Mouse (Mus musculus): ENCODE data around the gene Slc45a2. TPM values are rescaled to one million over a fixed set of nuclear protein-coding genes. Genes with fewer than 3 reads are reported as not detected.
"Not testable (repeated sequence)": the region's sequence is repeated elsewhere in the genome, so short reads cannot be mapped to it uniquely, and the experiment has no call there.

Gene Slc45a2
- polyA plus RNA-seq, 1 experiment from 2014 or later = 0.07 TPM

DNA sequence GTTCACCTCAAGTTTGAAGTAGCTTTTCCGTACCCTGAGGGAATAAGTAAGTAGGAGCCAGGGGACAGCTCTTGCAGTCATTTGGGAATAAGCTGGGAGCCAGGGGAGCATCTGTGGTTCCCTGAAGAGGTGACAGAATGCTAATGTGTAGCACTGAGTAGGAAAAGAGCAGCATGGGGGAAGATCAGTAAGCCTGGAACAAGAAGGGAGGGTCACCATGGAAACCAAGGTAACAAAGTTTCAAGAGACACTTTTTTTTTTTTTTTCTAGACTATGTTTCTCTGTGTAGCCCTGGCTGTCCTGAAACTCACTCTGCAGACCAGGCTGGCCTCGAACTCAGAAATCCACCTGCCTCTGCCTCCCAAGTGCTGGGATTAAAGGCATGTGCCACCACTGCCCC lies 14.0 kb upstream of the Slc45a2 start:
- not testable (repeated sequence) for H3K4me2 ChIP-seq (ENCODE audit: low read depth, low read length); H3K27ac ChIP-seq (ENCODE audit: low read depth, low read length); H3K9ac ChIP-seq (replicated peaks; ENCODE audit: low read depth, low read length); ATAC-seq (ENCODE audit: low read depth); H3K4me1 ChIP-seq (ENCODE audit: control insufficient read depth, insufficient read depth, low read length); H3K27me3 ChIP-seq (ENCODE audit: control insufficient read depth, insufficient read depth, low read length); H3K4me3 ChIP-seq (ENCODE audit: low read depth, low read length); H3K36me3 ChIP-seq (ENCODE audit: control insufficient read depth, insufficient read depth, low read length); H3K9me3 ChIP-seq (ENCODE audit: control insufficient read depth, low read length)
- 85% methylated on average over 2 of the region's 2 CpGs for WGBS

DNA sequence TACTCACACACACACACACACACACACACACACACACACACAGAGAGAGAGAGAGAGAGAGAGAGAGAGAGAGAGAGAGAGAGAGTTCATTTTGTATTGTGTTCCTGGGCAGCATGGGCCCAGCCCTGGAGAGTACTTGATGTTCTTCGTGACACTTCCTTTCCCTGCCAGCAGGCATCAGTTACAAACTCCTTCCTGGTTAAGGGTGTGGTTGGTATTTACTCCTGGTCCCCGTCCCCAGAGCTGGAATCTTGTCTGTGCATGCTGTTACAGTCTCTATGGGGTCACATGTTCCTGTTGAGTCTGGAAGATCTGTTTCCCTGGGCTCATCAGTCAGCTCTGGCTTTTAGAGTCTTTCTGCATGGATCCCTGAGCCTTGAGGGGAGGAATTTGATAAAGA lies 10.1 kb upstream of the Slc45a2 start:
- no peaks in the 10 kb centered on the region for H3K27me3 ChIP-seq (ENCODE audit: control insufficient read depth, insufficient read depth, low read length)
- ATAC-seq (ENCODE audit: low read depth) = no peak
- H3K4me1 ChIP-seq (ENCODE audit: control insufficient read depth, insufficient read depth, low read length) = no peaks in the 10 kb centered on the region
- no peak overlapping the region for H3K9ac ChIP-seq (replicated peaks; ENCODE audit: low read depth, low read length)
- 63% methylated on average over 2 of the region's 2 CpGs for WGBS
- H3K9me3 ChIP-seq (ENCODE audit: control insufficient read depth, low read length) = no peaks in the 10 kb centered on the region
- no peak overlapping the region for H3K27ac ChIP-seq (ENCODE audit: low read depth, low read length)
- H3K36me3 ChIP-seq (ENCODE audit: control insufficient read depth, insufficient read depth, low read length) = no peaks in the 10 kb centered on the region
- H3K4me2 ChIP-seq (ENCODE audit: low read depth, low read length) = no peak overlapping the region
- H3K4me3 ChIP-seq (ENCODE audit: low read depth, low read length) = no peak overlapping the region

DNA sequence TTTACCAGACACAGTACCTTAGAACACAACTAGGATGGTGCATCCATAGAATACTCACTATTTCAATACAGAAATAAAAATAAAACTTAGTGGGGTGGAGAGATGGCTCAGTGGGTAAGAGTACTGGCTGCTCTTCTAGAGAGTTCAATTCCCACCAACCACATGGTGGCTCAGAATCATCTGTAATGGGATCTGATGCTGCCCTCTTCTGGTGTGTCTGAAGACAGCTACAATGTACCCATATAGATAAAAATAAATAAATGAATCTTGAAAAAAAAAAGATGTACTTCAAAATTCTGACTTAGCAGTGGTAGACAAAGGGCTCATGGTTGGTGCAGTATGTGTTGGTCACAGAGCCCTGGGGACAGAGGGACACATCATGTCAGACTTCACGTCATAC lies 9.0 kb upstream of the Slc45a2 start:
- Histone ChIP-seq H3K9me3 (ENCODE audit: control insufficient read depth, low read length) (no peaks in the 10 kb centered on the region), H3K4me3 (ENCODE audit: low read depth, low read length) (no peak overlapping the region), H3K4me2 (ENCODE audit: low read depth, low read length) (no peak overlapping the region), H3K27me3 (ENCODE audit: control insufficient read depth, insufficient read depth, low read length) (no peaks in the 10 kb centered on the region), H3K27ac (ENCODE audit: low read depth, low read length) (no peak overlapping the region), H3K9ac (replicated peaks; ENCODE audit: low read depth, low read length) (no peak overlapping the region), H3K36me3 (ENCODE audit: control insufficient read depth, insufficient read depth, low read length) (no peaks in the 10 kb centered on the region), H3K4me1 (ENCODE audit: control insufficient read depth, insufficient read depth, low read length) (no peaks in the 10 kb centered on the region)
- ATAC-seq (ENCODE audit: low read depth) = no peak
- WGBS = 95% methylated on average over 1 of the region's 1 CpGs

DNA sequence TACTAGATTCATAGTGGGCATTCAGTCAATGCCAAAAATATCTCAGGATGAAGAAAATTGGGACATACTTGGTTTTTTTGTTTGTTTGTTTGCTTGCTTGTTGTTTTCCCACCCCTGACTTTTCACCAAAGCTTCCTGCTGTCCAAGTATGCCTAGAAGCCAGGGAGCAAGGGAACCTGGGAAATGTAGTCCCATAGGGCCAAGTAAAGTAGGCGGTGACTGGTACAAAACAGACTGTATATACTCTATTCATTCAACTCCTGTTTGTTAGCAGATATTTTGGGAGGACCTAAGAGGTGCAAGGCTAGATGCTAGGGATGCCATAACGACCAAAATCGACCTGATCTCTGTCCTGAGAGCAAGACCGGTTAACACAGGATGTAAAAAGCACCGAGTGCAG lies 689 bp upstream of the Slc45a2 start:
- Histone ChIP-seq H3K4me2 (ENCODE audit: low read depth, low read length) (no peak overlapping the region), H3K36me3 (ENCODE audit: control insufficient read depth, insufficient read depth, low read length) (no peaks in the 10 kb centered on the region), H3K4me3 (ENCODE audit: low read depth, low read length) (no peak overlapping the region), H3K9me3 (ENCODE audit: control insufficient read depth, low read length) (no peaks in the 10 kb centered on the region), H3K27ac (ENCODE audit: low read depth, low read length) (no peak overlapping the region), H3K4me1 (ENCODE audit: control insufficient read depth, insufficient read depth, low read length) (no peaks in the 10 kb centered on the region), H3K27me3 (ENCODE audit: control insufficient read depth, insufficient read depth, low read length) (no peaks in the 10 kb centered on the region), H3K9ac (replicated peaks; ENCODE audit: low read depth, low read length) (no peak overlapping the region)
- WGBS = 63% methylated on average over 5 of the region's 5 CpGs
- ATAC-seq (ENCODE audit: low read depth) = peak; percentile 69

DNA sequence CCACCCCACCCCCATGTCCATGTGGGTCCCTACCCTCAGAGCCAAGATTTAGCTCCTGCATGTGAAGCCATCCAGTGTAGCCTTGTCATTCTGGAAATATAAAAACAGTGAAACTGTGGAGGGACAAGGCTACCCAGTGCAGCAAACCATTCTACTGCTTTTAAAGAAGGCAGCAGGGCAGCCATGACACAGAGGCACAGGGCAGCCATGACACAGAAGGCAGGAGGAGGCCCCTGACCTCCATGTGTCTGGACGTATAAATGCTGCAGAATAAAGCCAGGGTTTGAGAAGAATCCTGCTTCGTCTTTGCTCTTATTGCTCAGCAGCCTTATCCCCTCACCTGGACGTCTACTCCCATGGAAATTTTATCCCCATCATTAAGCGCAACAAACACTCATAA lies 3.3 kb downstream of the Slc45a2 start:
- no peak overlapping the region for H3K9ac ChIP-seq (replicated peaks; ENCODE audit: low read depth, low read length)
- no peaks in the 10 kb centered on the region for H3K4me1 ChIP-seq (ENCODE audit: control insufficient read depth, insufficient read depth, low read length)
- H3K27me3 ChIP-seq (ENCODE audit: control insufficient read depth, insufficient read depth, low read length) = no peaks in the 10 kb centered on the region
- ATAC-seq (ENCODE audit: low read depth) = no peak
- no peak overlapping the region for H3K4me2 ChIP-seq (ENCODE audit: low read depth, low read length)
- H3K9me3 ChIP-seq (ENCODE audit: control insufficient read depth, low read length) = no peaks in the 10 kb centered on the region
- H3K27ac ChIP-seq (ENCODE audit: low read depth, low read length) = no peak overlapping the region
- no peak overlapping the region for H3K4me3 ChIP-seq (ENCODE audit: low read depth, low read length)
- WGBS = 85% methylated on average over 4 of the region's 4 CpGs
- H3K36me3 ChIP-seq (ENCODE audit: control insufficient read depth, insufficient read depth, low read length) = no peaks in the 10 kb centered on the region

DNA sequence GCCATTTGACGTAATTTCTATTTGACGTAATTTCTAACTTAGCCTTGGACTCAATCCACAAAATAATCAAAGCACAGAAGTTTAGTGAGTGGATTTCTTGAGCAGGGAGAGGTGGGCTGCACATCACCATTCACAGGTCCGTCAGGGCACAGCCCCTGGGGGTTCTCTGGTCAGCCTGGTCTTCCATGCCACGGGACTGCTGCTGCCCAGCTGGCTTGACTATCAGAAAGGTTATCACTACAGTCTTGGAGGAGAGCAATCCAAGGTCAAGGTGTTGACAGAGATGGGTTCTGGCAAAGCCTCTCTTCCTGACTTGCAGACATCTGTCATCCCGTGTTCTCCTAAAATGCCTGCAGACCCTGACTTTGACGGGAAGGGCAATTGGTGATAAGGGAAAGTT lies 4.1 kb downstream of the Slc45a2 start:
- Histone ChIP-seq H3K27ac (ENCODE audit: low read depth, low read length) (no peak overlapping the region), H3K36me3 (ENCODE audit: control insufficient read depth, insufficient read depth, low read length) (no peaks in the 10 kb centered on the region), H3K9me3 (ENCODE audit: control insufficient read depth, low read length) (no peaks in the 10 kb centered on the region), H3K4me1 (ENCODE audit: control insufficient read depth, insufficient read depth, low read length) (no peaks in the 10 kb centered on the region), H3K9ac (replicated peaks; ENCODE audit: low read depth, low read length) (no peak overlapping the region), H3K4me2 (ENCODE audit: low read depth, low read length) (no peak overlapping the region), H3K27me3 (ENCODE audit: control insufficient read depth, insufficient read depth, low read length) (no peaks in the 10 kb centered on the region), H3K4me3 (ENCODE audit: low read depth, low read length) (no peak overlapping the region)
- no peak for ATAC-seq (ENCODE audit: low read depth)
- WGBS = 92% methylated on average over 6 of the region's 6 CpGs

DNA sequence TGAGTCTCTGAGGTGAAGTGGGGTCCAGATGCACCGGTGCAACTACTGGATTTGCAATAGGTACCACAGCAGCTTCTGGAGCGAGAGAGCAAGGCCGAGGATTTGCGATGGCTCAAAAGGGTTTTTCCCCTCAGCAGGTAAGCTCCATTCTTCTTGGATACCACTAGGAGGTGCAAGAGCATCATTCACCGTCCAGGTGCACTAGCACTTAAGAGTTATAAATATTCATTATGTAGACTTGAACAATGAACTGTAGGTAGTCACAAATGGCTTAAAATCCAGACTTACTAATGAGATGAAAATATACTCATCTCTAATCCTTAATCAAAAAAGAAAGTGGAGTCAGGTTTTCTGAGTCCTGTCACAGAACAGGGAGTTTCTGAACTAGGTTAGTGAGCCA lies 8.2 kb downstream of the Slc45a2 start:
- H3K9ac ChIP-seq (replicated peaks; ENCODE audit: low read depth, low read length) = no peak overlapping the region
- 41% methylated on average over 5 of the region's 5 CpGs for WGBS

DNA sequence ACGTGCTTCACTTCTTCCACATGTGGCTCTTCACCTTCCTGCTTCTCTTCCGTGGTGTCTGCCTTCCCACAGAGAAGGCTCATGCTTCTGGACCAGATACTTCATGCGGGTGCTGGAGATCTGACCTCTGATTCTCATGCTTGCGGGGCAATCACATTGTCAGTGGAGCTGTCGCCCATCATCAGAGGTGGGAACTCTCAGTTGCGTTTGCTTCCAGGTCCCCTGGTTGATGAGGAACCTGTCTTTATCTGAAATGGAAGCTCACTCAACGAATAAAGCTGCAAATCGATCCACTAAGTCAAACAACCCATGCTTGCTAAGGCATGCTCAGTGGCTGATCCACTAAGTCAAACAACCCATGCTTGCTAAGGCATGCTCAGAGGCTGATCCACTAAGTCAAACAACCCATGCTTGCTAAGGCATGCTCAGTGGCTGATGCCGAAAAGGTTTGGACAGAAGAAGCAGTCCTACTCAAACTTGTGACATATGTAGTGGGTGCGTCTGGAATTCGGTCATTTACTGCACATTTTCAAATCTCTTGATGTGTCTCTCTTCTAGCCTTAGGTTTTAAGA lies 10.5 kb downstream of the Slc45a2 start:
- 94% methylated on average over 11 of the region's 11 CpGs for whole genome bisulfite sequencing
- H3K27ac ChIP-seq (ENCODE audit: low read depth, low read length) = no peak overlapping the region
- no peak overlapping the region for H3K4me2 ChIP-seq (ENCODE audit: low read depth, low read length)
- no peaks in the 10 kb centered on the region for H3K9me3 ChIP-seq (ENCODE audit: control insufficient read depth, low read length)
- no peak overlapping the region for H3K9ac ChIP-seq (replicated peaks; ENCODE audit: low read depth, low read length)
- no peaks in the 10 kb centered on the region for H3K36me3 ChIP-seq (ENCODE audit: control insufficient read depth, insufficient read depth, low read length)
- no peak for ATAC-seq (ENCODE audit: low read depth)
- no peaks in the 10 kb centered on the region for H3K27me3 ChIP-seq (ENCODE audit: control insufficient read depth, insufficient read depth, low read length)
- H3K4me3 ChIP-seq (ENCODE audit: low read depth, low read length) = no peak overlapping the region
- H3K4me1 ChIP-seq (ENCODE audit: control insufficient read depth, insufficient read depth, low read length) = no peaks in the 10 kb centered on the region

More for the DNA sequence above, 8.2 kb downstream of the Slc45a2 start:
- no peak overlapping the region for H3K27ac ChIP-seq (ENCODE audit: low read depth, low read length)
- no peak overlapping the region for H3K4me3 ChIP-seq (ENCODE audit: low read depth, low read length)
- H3K36me3 ChIP-seq (ENCODE audit: control insufficient read depth, insufficient read depth, low read length) = no peaks in the 10 kb centered on the region
- ATAC-seq (ENCODE audit: low read depth) = no peak
- H3K4me1 ChIP-seq (ENCODE audit: control insufficient read depth, insufficient read depth, low read length) = no peaks in the 10 kb centered on the region
- no peaks in the 10 kb centered on the region for H3K9me3 ChIP-seq (ENCODE audit: control insufficient read depth, low read length)
- H3K27me3 ChIP-seq (ENCODE audit: control insufficient read depth, insufficient read depth, low read length) = no peaks in the 10 kb centered on the region
- H3K4me2 ChIP-seq (ENCODE audit: low read depth, low read length) = no peak overlapping the region

DNA sequence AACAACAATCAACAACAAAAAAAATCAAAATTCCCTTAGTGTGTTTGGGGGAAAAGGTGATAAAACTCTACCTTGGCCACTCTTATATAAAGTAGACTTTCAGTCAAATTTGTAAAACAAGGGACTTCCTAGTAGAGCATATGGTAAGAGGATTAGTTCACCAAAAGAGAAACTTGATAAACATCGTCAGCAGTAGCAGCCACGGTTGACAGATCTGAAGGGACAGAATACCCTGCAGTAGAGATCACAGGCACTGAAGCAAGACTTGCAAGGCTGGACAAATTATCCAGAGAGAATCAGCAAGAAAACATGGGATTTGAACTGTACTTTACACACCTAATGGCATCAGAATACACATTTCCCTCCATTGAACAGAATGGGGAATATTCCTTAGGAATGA lies 14.4 kb downstream of the Slc45a2 start:
- H3K36me3 ChIP-seq (ENCODE audit: control insufficient read depth, insufficient read depth, low read length) = no peaks in the 10 kb centered on the region
- H3K27me3 ChIP-seq (ENCODE audit: control insufficient read depth, insufficient read depth, low read length) = no peaks in the 10 kb centered on the region
- H3K27ac ChIP-seq (ENCODE audit: low read depth, low read length) = no peak overlapping the region
- ATAC-seq (ENCODE audit: low read depth) = no peak
- WGBS = 65% methylated on average over 2 of the region's 2 CpGs
- no peak overlapping the region for H3K4me3 ChIP-seq (ENCODE audit: low read depth, low read length)
- no peaks in the 10 kb centered on the region for H3K4me1 ChIP-seq (ENCODE audit: control insufficient read depth, insufficient read depth, low read length)
- no peaks in the 10 kb centered on the region for H3K9me3 ChIP-seq (ENCODE audit: control insufficient read depth, low read length)
- no peak overlapping the region for H3K9ac ChIP-seq (replicated peaks; ENCODE audit: low read depth, low read length)
- no peak overlapping the region for H3K4me2 ChIP-seq (ENCODE audit: low read depth, low read length)

All from neural tube, embryonic 14.5 days (tissue).